Mouse (Mus musculus) G1E (cell line): ENCODE results near the gene Olfr955. TPM values are rescaled to one million over a fixed set of nuclear protein-coding genes. Genes with fewer than 3 reads are reported as not detected.

Experiments used
- ATAC-seq: 2 replicates; pipeline ENCODE4 v1.8.0; 2016; ENCODE audit warnings: mild to moderate bottlenecking; ENCODE audit not compliant: insufficient number of reproducible peaks, poor library complexity, low FRiP score, severe bottlenecking; ENCODE audit errors: extremely low read depth
- DNase-seq: peaks from one replicate; pipeline ENCODE4 v3.0.0; 2012; ENCODE audit warnings: low spot score
- H3K27me3 ChIP-seq: 2 replicates; pipeline ENCODE4 v1.6.1; 2012; ENCODE audit warnings: mild to moderate bottlenecking, low read length, inconsistent platforms; ENCODE audit not compliant: insufficient read depth
- H3K36me3 ChIP-seq: replicated peaks from 2 replicates; pipeline ENCODE3; 2012; ENCODE audit warnings: mild to moderate bottlenecking, inconsistent platforms
- H3K4me1 ChIP-seq: 2 replicates; pipeline ENCODE4 v1.6.1; 2012; ENCODE audit warnings: low read depth, low read length, inconsistent platforms, mixed read lengths; ENCODE audit not compliant: insufficient read depth
- H3K4me3 ChIP-seq: 2 replicates; pipeline ENCODE4 v1.5.1; 2012; ENCODE audit warnings: low read depth, mild to moderate bottlenecking, inconsistent platforms, low read length, moderate library complexity, mixed read lengths
- H3K9me3 ChIP-seq: replicated peaks from 2 replicates; pipeline ENCODE4 v1.6.1; 2012; ENCODE audit warnings: inconsistent platforms
- CTCF ChIP-seq: IDR thresholded peaks from 2 replicates; pipeline ENCODE4 v1.5.1; 2012; ENCODE audit warnings: low read depth, low read length, inconsistent platforms, mixed read lengths
- GATA1 ChIP-seq: IDR thresholded peaks from 2 replicates; pipeline ENCODE4 v1.6.1; 2012; ENCODE audit warnings: borderline replicate concordance, low read length, inconsistent platforms, mixed read lengths
- GATA2 ChIP-seq: IDR thresholded peaks from 2 replicates; pipeline ENCODE4 v1.6.1; 2012; ENCODE audit warnings: low read depth, low read length, inconsistent platforms, borderline replicate concordance
- POLR2AphosphoS5 ChIP-seq: IDR thresholded peaks from 2 replicates; pipeline ENCODE4 v1.6.1; 2012; ENCODE audit warnings: low read depth, low read length, inconsistent platforms; ENCODE audit not compliant: insufficient replicate concordance
- TAL1 ChIP-seq: conservative IDR thresholded peaks from 2 replicates; pipeline ENCODE4 v1.6.1; 2012; ENCODE audit warnings: low read depth, low read length, inconsistent platforms, mixed read lengths
- polyA plus RNA-seq: library from polyadenylated mRNA; stranded (reverse); fragments of >175 nt; gene quantifications from 2 replicates; pipeline ENCODE4 v1.2.3, GENCODE M21; 2012
- total RNA-seq, 2 experiments: library from RNA; stranded (forward) in 1 of 2; stranded (reverse) in 1 of 2; fragments of 200-1000 nt in 1 of 2; fragments of >200 nt in 1 of 2; fragmentation: Nextera tagmentation in 1 of 2; gene quantifications; 2 replicates each; pipeline ENCODE4 v1.2.3; 2014 to 2017

Olfr955 gene
- total RNA-seq (2014; fragmentation: Nextera tagmentation) (not detected in 2 replicates), total RNA-seq (2017) (0.17 TPM in 1 of 2 replicates, not detected in the other), polyA plus RNA-seq (not detected in 2 replicates)

DNA sequence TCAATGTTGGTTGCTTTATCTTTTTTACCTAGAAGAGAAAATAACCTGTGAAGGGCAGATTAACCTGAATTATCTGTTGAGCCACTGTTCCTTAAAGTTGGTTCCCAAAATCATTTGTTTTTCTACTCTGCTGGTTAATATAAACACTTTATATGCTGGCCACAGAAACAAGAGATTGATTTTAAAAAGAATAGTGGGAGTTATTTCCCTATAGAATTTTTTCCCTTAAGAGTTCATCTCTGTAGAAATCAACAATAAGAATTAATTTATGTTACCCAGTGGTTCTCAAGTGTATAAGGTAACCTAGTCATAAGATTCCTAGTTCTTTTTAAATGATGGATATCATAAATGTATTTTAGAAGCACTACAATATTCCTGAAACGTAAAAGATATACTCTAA is at the start of gene Olfr955:
Gene Olfr955 (minus strand): TSS at position 101 of the 400 bp plus-strand sequence.
- no peak for TF ChIP-seq TAL1
- no peak for TF ChIP-seq CTCF
- no peak for TF ChIP-seq POLR2AphosphoS5
- TF ChIP-seq GATA2, result no peak
- TF ChIP-seq GATA1, result no peak
- Histone ChIP-seq H3K9me3 (no peaks in the 10 kb centered on the region), H3K4me3 (no peak within 1 kb of the TSS), H3K27me3 (no peaks in the 10 kb centered on the region), H3K4me1 (no peaks in the 10 kb centered on the region), H3K36me3 (no peaks in the 10 kb centered on the region)
- no peak for ATAC-seq
- DNase-seq, result no peak

DNA sequence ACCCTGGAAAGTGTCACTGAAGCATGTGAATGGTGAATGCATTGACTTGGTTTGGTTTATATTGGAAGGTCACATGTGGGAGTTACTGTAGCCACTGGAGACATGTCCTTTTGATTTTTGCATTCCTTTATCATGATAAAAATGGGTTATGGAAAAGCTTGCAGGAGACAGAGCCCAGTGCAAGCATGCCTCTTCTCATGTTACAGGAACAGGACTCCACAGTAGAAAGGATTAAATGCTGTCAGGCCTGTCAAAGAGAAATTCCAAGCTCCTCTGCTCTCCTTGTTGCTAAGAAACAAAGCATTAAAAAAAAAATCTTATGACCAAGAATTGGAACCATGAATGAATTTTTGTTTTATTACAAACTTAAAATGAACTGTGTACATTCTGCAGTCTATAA is 46.9 kb upstream of the Olfr955 start:
- Histone ChIP-seq H3K9me3 (no peaks in the 10 kb centered on the region), H3K27me3 (no peaks in the 10 kb centered on the region), H3K4me3 (no peak overlapping the region), H3K4me1 (no peaks in the 10 kb centered on the region), H3K36me3 (no peaks in the 10 kb centered on the region)
- DNase-seq (no peak), ATAC-seq (no peak)
- TF ChIP-seq CTCF, result no peak
- no peak for TF ChIP-seq POLR2AphosphoS5
- TF ChIP-seq TAL1, result no peak
- no peak for TF ChIP-seq GATA2
- TF ChIP-seq GATA1, result no peak

DNA sequence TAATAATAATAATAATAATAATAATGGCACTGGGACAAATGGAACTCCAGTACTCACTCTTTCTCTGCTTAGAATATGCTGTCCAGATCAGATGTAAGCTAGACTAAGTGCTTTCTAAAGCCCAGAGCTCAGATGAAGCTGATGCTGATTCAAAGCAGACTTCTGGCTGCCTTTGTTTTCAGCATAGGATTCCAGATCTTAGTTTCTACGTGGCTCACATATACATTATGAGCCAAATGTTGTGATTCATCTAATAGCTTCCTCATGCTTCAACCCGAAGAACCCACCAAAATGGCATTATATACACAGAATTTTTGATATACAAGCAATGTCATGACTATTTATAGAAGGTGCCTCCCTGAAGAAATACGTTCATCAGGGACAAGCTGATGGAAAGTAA is 43.8 kb upstream of the Olfr955 start, which contains the start of gene Olfr957:
Gene Olfr957 (minus strand): TSS at position 279 of the 400 bp plus-strand sequence.
- Histone ChIP-seq H3K36me3 (no peaks in the 10 kb centered on the region), H3K4me1 (no peaks in the 10 kb centered on the region), H3K9me3 (no peaks in the 10 kb centered on the region), H3K27me3 (no peaks in the 10 kb centered on the region), H3K4me3 (no peak within 1 kb of the TSS)
- no peak for TF ChIP-seq TAL1
- TF ChIP-seq POLR2AphosphoS5, result no peak
- TF ChIP-seq CTCF, result no peak
- TF ChIP-seq GATA2, result no peak
- TF ChIP-seq GATA1, result no peak
- DNase-seq (no peak), ATAC-seq (no peak)

DNA sequence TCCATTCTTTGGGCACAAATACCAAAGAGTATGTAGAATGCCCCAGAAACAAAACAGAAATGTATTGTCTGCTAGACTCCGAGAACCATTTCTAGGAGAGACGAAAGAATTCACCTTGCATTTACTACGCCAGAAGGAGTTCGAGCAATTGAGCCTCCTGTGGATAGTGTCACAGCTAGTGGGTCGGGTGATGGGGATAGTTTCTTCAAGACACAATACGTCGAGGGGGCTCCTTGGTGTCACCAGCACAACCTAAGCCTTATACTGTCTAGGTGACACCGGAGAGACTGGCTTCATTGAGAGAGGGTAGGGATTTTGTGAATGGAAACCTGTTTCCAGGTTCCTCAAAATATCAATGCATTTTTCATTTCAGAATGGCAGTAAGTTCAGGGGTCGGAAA is 37.7 kb upstream of the Olfr955 start:
- DNase-seq (no peak), ATAC-seq (no peak)
- Histone ChIP-seq H3K36me3 (no peaks in the 10 kb centered on the region), H3K4me1 (no peaks in the 10 kb centered on the region), H3K9me3 (no peaks in the 10 kb centered on the region), H3K4me3 (no peak overlapping the region), H3K27me3 (no peaks in the 10 kb centered on the region)
- TF ChIP-seq GATA2 (no peak), TAL1 (no peak), POLR2AphosphoS5 (no peak), CTCF (no peak), GATA1 (no peak)

DNA sequence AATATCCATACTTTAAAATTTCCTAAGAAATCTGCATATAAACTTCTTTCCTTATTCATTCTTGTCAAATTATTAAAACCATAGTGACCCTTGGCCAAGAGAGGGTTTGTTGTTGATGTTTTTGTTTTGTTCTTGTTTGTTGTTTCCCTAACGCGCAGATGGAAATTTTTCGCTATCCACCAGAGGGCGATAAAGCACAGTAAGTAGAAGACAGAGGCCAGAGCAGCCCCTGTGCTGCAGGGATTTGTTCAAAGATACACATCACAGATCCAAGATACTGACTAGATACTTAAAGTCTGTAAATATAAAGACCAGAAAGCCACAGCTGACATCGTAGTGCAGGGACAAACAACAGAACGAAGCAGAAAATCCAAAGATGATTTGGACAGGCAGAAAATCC is 37.3 kb upstream of the Olfr955 start:
- no peaks in the 10 kb centered on the region for H3K4me1 ChIP-seq
- no peak for DNase-seq
- no peaks in the 10 kb centered on the region for H3K36me3 ChIP-seq
- no peaks in the 10 kb centered on the region for H3K27me3 ChIP-seq
- H3K9me3 ChIP-seq, result no peaks in the 10 kb centered on the region
- H3K4me3 ChIP-seq, result no peak overlapping the region
- no peak for ATAC-seq
- no peak for TF ChIP-seq GATA2
- no peak for TF ChIP-seq CTCF
- TF ChIP-seq POLR2AphosphoS5, result no peak
- TF ChIP-seq TAL1, result no peak
- TF ChIP-seq GATA1, result no peak

DNA sequence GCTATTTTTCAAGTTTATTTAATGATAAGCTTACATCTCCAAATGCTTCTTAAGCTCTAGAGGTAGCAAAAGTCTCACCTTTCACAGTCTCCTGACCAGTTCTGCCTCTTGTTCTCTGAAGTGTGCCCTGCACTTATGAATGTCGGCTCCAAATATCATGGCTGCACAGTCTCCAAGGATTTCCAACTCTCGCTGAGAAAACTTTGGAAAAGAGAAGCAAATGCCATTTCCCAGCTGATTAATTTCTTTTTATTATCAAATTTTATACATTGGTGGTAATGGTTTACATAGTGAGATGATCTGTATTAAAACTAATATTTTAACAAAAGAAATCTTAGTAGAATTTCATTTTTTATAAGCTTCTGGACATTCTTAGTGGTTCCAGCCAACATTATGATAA is 22.2 kb upstream of the Olfr955 start, which contains the start of gene Olfr44:
Gene Olfr44 (minus strand): TSS at position 101 of the 400 bp plus-strand sequence.
- H3K36me3 ChIP-seq, result no peaks in the 10 kb centered on the region
- ATAC-seq, result no peak
- no peaks in the 10 kb centered on the region for H3K27me3 ChIP-seq
- H3K9me3 ChIP-seq, result no peaks in the 10 kb centered on the region
- no peaks in the 10 kb centered on the region for H3K4me1 ChIP-seq
- DNase-seq, result no peak
- no peak within 1 kb of the TSS for H3K4me3 ChIP-seq
- TF ChIP-seq CTCF, result no peak
- TF ChIP-seq TAL1, result no peak
- TF ChIP-seq GATA2, result no peak
- no peak for TF ChIP-seq GATA1
- no peak for TF ChIP-seq POLR2AphosphoS5

DNA sequence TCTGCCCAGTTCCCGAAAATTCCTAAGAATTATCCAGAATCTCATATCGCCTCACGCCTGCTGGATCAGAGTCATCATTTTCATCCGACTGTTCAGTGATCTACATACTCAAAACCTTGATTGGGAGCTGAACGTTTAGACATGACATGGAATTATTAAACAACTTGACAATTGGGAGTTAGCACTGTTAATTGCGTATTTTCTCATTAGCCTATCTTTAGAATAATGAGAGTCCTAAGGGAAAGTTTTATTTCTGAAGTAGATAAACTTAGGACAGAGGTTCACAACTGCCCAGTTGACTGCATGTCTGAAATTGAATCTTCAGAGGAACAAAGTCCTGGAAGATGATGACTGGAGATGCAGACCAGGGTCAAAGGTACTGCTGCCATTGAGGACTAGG is 15.3 kb downstream of the Olfr955 start, which contains the start of gene Olfr954:
Gene Olfr954 (plus strand): TSS at position 301 of the 400 bp plus-strand sequence.
- DNase-seq (no peak), ATAC-seq (no peak)
- Histone ChIP-seq H3K4me1 (no peaks in the 10 kb centered on the region), H3K36me3 (no peaks in the 10 kb centered on the region), H3K27me3 (no peaks in the 10 kb centered on the region), H3K9me3 (no peaks in the 10 kb centered on the region), H3K4me3 (no peak within 1 kb of the TSS)
- TF ChIP-seq CTCF (no peak), GATA1 (no peak), TAL1 (no peak), GATA2 (no peak), POLR2AphosphoS5 (no peak)
